Mouse (Mus musculus): Measurements from ENCODE around the gene Tmem221. TPM values are rescaled to one million over a fixed set of nuclear protein-coding genes. Genes with fewer than 3 reads are reported as not detected.
"Not testable (repeated sequence)": the region's sequence is repeated elsewhere in the genome, so short reads cannot be mapped to it uniquely, and the experiment has no call there.

Tmem221 gene
- polyA plus RNA-seq, 1 experiment from 2014 or later: 0.13 TPM

DNA sequence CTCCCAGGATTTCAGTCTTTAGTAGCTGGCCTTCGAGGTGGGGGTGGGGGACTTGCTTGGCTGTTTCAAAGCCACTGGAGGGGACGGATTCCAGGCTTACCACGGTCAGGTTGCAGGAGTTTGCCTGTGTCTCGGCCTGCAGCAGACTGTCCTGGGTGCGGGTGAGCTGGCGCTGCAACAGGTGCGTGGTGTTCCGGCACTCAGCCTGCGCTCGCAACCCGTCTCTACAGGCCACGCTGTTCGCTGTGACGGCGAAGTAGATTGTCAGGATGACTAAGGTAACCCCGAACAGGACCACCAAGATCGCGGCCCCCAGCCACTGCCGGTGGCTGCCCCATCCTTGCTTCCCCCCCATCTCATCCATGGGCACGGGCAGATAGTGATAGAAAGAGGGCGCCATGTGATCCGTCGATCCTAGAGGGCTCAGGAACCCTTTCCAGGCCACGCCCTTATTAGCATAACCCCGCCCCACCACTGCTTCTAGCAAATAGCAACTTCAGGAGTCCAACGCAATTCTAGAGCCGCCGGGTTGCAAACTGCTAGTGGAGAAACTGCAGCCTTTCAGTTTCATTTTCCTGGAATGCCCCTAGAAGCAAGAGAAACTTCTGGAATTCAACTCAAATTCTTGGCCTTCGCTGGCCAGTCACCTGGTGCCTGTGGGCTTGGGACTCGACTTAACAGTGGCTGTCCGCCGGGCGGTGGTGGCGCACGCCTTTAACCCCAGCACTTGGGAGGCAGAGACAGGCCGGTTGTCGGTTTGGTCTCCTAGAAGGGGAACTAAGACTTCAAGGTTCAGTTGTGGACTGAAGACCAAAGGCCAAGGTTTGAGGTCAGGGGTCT lies 21.4 kb downstream of the Tmem221 start, which contains the start of gene Bst2:
Gene Bst2, minus strand, starts transcription at position 429 of the 840 bp plus-strand sequence.
- ATAC-seq (replicated peaks): no peak
- Histone ChIP-seq H3K27ac (no peak within 1 kb of the TSS), H3K9ac (no peak within 1 kb of the TSS), H3K4me2 (peak within 1 kb of the TSS; percentile 46), H3K4me1 (peaks cover 8% of the 10 kb centered on the region), H3K9me3 (no peaks in the 10 kb centered on the region), H3K4me3 (peak within 1 kb of the TSS; percentile 26), H3K36me3 (replicated peaks) (no peaks in the 10 kb centered on the region), H3K27me3 (replicated peaks) (peaks cover 20% of the 10 kb centered on the region)
- 4% methylated on average over 37 of the region's 37 CpGs for WGBS

DNA sequence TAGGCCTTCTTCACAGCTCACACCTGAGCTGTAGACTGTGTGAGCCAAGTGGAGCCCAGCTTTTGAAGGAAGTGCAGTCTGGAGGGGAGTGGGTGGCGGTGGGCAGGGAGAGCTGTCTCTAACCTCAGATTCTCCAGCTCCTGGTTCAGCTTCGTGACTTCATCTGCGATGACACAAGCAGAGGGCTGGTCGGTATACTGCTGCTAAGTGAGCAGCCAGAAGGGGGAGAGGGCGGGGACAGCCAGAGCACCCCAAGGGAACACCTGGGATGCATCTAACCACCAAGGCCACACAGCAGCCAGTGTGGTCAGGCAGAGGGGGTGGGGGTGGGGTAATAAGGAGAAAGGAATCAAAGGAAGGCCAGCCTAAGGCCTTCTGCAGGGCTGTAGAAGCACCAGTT lies 23.0 kb downstream of the Tmem221 start:
- Histone ChIP-seq H3K4me3 (no peak overlapping the region), H3K36me3 (replicated peaks) (no peaks in the 10 kb centered on the region), H3K4me2 (no peak overlapping the region), H3K4me1 (peaks cover 8% of the 10 kb centered on the region), H3K27ac (no peak overlapping the region), H3K9ac (no peak overlapping the region), H3K27me3 (replicated peaks) (peaks cover 20% of the 10 kb centered on the region), H3K9me3 (no peaks in the 10 kb centered on the region)
- no peak for ATAC-seq (replicated peaks)
- WGBS: 73% methylated on average over 5 of the region's 5 CpGs

DNA sequence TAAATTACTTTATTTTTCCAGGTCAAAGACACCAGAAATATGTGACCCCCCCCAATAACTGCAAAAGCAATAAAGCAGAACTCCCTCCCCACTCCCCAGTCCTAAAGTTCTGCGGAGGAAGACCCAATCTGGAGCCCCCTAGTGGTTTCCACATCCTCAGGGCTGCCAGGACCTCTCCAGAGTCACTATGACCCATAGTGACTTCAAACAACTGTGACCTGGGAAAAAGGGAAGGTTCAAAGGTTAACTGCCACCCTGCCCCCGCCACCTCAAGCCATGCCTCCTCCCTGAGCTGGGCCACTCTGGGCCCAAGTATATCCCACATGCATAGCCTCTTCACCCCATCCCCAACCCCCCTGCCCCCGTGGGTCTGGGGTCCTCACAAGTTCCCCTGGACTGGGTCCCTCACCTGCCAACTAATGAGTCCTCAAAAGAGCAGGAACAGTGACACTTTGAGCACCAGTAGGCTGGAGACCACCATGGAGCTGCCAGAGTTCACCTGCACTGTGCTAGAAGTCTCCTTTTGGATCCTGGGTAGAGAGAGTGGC lies 24.3 kb downstream of the Tmem221 start:
- H3K9ac ChIP-seq: no peak overlapping the region
- H3K36me3 ChIP-seq (replicated peaks): no peaks in the 10 kb centered on the region
- 50% methylated on average over 3 of the region's 3 CpGs for WGBS
- H3K27ac ChIP-seq: no peak overlapping the region
- no peak overlapping the region for H3K4me2 ChIP-seq
- H3K4me1 ChIP-seq: peaks cover 8% of the 10 kb centered on the region
- ATAC-seq (replicated peaks): no peak
- no peak overlapping the region for H3K4me3 ChIP-seq
- no peaks in the 10 kb centered on the region for H3K9me3 ChIP-seq
- peaks cover 20% of the 10 kb centered on the region for H3K27me3 ChIP-seq (replicated peaks)

DNA sequence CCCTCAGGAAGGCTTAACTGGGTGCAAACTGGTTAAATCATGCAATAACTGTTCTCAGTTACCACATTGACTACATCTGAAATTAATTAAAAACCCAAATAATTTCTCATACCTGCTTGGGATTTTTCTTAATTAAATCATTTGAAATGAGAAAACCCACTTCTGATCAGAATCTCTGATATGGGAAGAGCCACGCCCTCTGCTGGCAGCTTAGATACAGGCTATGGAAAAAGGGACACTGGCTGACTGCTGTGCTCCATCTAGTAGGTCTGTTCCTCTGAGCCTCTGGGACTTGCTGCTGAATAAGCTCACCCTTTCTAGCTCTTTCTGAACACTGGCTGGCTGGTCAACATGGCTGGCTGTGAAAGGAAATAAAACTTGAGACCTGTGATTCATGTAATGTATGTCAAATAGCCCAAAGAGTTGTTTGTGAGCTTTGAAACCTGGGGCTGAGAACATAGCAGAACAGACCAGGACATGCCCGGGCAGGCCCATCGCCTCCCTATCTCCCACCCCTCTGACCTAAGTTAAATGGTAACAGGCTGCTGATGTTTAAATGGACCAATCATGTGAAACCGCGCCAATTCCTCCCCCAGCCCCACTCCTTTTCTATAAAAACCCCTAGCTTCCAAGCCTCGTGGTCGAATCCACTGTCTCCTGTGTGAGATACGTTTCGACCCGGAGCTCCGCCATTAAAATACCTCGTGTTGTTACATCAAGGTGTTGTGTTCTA lies 27.8 kb downstream of the Tmem221 start:
- not testable (repeated sequence) for H3K4me3 ChIP-seq; H3K9ac ChIP-seq; H3K4me2 ChIP-seq; H3K4me1 ChIP-seq; H3K9me3 ChIP-seq; H3K36me3 ChIP-seq (replicated peaks); ATAC-seq (replicated peaks); H3K27ac ChIP-seq
- peaks cover 15% of the 10 kb centered on the region for H3K27me3 ChIP-seq (replicated peaks)
- WGBS: 69% methylated on average over 6 of the region's 12 CpGs

DNA sequence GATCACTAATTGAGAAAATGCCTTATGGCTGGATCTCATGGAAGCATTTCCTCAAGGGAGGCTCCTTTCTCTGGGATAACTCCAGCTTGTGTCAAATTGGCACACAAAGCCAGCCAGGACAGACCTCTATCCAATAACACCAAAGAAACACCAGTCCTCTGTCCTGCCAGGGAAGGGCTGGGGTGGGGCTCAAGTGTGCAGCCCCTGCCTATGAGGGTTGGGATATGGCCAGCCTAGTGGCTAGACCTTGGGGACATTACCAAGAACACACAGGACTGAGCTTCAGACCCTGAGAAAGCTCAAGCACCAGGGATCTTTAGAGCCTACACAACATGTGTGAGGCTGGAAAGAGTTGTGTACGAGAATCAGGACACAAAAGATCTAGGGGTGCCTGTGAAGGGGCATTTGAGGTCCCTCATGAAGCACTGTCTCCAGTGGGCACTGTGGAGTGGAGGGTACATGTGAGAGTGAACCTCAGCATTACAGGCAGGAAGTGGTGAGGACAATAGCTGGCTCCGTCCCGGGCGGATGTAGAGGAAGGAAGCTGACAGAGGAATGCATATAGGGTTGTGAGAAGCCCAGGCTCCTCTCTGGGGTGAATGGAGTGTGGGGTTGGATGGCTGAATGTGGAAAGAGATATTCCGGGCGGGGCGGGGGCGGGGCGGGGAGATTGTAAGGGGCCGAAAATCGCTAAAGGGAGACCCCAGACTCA lies 30.2 kb downstream of the Tmem221 start:
- no peak for ATAC-seq (replicated peaks)
- H3K27ac ChIP-seq: peak overlapping the region; percentile 62
- WGBS: 81% methylated on average over 11 of the region's 11 CpGs

DNA sequence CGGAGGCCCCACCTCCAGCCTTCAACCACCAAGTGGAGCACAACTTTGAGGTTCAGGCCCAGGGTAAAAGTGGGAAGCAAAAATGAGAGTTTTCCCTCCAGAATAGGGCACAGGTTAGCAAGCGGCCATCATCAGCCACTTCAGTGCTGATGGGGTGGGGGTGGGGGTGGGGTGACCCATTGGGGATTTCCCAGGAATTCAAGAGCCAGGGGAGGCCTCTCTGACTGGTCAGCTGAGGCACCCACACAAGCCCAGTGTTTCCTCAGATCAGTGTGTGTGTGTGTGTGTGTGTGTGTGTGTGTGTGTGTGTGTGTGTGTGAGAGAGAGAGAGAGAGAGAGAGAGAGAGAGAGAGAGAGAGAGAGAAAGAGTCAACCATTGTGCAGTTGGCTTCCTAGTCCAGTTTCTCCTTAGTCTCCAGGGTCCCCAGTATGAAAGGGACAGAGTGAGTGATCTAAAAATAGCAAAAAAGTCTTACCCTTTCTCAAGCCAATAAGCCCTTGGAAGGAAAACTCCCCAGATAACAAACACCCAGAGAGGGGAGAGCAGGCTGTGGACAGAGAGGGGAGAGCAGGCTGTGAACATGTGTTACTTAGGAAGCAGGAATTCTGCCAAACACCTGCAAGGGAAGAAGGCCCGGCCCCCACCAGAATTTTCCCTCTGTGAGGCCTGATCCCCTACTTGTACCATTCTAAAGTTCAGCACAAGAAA lies 31.4 kb downstream of the Tmem221 start:
- H3K27ac ChIP-seq: no peak overlapping the region
- 50% methylated on average over 3 of the region's 3 CpGs for WGBS
- peaks cover 3% of the 10 kb centered on the region; the same call in 1 of the 2 replicates for H3K4me1 ChIP-seq
- no peaks in the 10 kb centered on the region for H3K9me3 ChIP-seq
- no peaks in the 10 kb centered on the region for H3K36me3 ChIP-seq (replicated peaks)
- no peak overlapping the region for H3K9ac ChIP-seq
- ATAC-seq (replicated peaks): no peak
- peaks cover 36% of the 10 kb centered on the region for H3K27me3 ChIP-seq (replicated peaks)
- H3K4me2 ChIP-seq: no peak overlapping the region
- no peak overlapping the region for H3K4me3 ChIP-seq

More for the DNA sequence above, 30.2 kb downstream of the Tmem221 start:
- Histone ChIP-seq H3K4me1 (peaks cover 3% of the 10 kb centered on the region; the same call in 1 of the 2 replicates), H3K27me3 (replicated peaks) (peaks cover 34% of the 10 kb centered on the region), H3K36me3 (replicated peaks) (no peaks in the 10 kb centered on the region), H3K4me3 (no peak overlapping the region), H3K4me2 (no peak overlapping the region), H3K9me3 (no peaks in the 10 kb centered on the region), H3K9ac (no peak overlapping the region)

DNA sequence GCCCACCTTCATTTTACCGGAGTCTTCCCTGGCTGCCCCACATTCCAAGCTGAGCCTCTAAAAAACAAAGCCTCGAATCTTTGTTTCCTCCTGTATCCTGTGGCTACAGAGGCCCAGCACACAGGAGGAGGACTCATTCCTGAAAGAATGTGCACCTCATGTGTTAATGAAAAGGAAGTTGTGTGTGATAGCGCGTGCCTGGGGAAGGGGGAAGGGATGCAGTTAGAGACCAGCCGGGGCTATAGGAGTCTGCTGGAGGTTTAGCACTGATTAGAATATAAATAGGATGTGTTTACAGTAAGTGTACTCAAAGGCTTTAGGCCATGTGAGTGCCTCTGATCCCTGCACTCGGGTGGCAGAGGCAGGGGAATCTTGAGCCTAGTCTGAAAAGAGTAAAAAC lies 32.4 kb downstream of the Tmem221 start:
- H3K27ac ChIP-seq: no peak overlapping the region
- WGBS: 9% methylated on average over 6 of the region's 6 CpGs
- peaks cover 36% of the 10 kb centered on the region for H3K27me3 ChIP-seq (replicated peaks)
- H3K4me1 ChIP-seq: peaks cover 8% of the 10 kb centered on the region; the same call in 1 of the 2 replicates
- no peaks in the 10 kb centered on the region for H3K36me3 ChIP-seq (replicated peaks)
- no peak overlapping the region for H3K4me2 ChIP-seq
- H3K9ac ChIP-seq: no peak overlapping the region
- no peaks in the 10 kb centered on the region for H3K9me3 ChIP-seq
- ATAC-seq (replicated peaks): no peak
- no peak overlapping the region for H3K4me3 ChIP-seq

DNA sequence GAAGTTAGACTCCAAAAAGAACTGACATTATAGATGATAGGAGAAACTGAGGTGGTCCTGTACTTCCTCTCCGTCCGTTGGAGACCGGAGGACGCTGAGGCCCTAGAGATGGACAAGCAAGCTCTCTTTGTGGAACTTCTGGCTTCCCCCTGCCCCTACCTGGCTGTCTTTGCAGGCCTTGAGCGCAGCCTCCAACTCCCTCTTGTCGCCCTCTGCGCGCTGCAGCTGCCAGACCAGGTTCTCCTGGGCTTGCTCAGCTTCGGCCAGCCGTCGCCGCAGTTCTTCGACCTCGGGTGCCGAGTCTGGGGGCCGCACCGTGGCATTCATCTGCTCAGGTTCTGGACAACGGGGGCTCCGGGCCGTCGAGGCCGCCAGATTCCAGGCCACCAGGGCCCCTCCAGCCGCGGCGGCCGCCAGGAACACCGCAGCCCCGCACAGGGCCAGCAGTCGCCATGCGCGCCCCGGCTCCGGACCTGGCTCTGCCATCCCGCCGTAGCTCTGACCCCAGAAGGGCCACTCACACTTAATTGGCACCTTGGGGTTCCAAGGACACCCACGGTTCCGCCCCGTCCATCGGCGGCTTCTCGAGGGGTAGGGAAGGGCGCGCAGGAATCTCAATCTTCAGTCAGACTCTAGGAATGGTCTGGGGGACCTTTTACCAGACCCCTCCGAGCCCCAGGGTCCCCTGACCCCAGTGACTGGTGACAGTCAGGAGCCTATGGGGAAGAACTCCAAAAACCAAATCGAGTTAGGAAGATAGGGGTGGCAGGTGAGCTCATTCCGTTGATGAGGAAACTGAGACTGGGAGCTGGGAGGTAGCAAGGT lies 33.2 kb downstream of the Tmem221 start, which contains the start of gene Ccdc194:
Gene Ccdc194, minus strand, starts transcription at position 486 of the 825 bp plus-strand sequence.
- 0 out of 2 replicates have a peak within 1 kb of the TSS, but pooled peaks have one; percentile 6 for H3K4me3 ChIP-seq

DNA sequence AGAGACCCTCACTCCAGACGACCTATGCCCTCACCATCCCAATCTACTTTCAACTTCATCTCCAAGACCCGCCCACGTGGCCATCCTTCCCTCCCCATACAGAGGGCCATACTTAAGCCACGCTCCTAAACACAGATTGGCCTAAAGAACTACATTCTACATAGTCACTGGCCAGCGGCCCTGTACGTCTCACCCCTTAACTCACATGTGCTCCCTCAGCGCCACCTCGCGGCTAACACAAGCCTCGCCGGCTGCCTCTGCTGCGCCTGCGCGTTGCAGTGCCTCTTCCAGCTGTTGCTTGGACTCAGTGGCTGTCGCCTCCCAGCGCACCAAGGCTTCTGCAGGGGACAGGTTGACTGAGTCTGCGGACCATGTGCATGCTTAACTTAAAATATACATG lies 37.0 kb downstream of the Tmem221 start:
- 5% methylated on average over 17 of the region's 17 CpGs for WGBS
- Histone ChIP-seq H3K4me3 (no peak overlapping the region), H3K27ac (no peak overlapping the region), H3K4me2 (peak overlapping the region; percentile 32), H3K36me3 (replicated peaks) (no peaks in the 10 kb centered on the region), H3K9me3 (no peaks in the 10 kb centered on the region), H3K9ac (no peak overlapping the region), H3K27me3 (replicated peaks) (peaks cover 27% of the 10 kb centered on the region), H3K4me1 (peaks cover 8% of the 10 kb centered on the region; the same call in 1 of the 2 replicates)
- peak; percentile 81 for ATAC-seq (replicated peaks)

More for the DNA sequence above, 33.2 kb downstream of the Tmem221 start, which contains the start of gene Ccdc194:
- Histone ChIP-seq H3K9ac (no peak within 1 kb of the TSS), H3K36me3 (replicated peaks) (no peaks in the 10 kb centered on the region), H3K27ac (no peak within 1 kb of the TSS), H3K9me3 (no peaks in the 10 kb centered on the region), H3K4me2 (peak within 1 kb of the TSS; percentile 13; the same call in 1 of the 2 replicates), H3K27me3 (replicated peaks) (peaks cover 36% of the 10 kb centered on the region), H3K4me1 (peaks cover 8% of the 10 kb centered on the region; the same call in 1 of the 2 replicates)
- no peak for ATAC-seq (replicated peaks)
- 7% methylated on average over 46 of the region's 46 CpGs for WGBS

DNA sequence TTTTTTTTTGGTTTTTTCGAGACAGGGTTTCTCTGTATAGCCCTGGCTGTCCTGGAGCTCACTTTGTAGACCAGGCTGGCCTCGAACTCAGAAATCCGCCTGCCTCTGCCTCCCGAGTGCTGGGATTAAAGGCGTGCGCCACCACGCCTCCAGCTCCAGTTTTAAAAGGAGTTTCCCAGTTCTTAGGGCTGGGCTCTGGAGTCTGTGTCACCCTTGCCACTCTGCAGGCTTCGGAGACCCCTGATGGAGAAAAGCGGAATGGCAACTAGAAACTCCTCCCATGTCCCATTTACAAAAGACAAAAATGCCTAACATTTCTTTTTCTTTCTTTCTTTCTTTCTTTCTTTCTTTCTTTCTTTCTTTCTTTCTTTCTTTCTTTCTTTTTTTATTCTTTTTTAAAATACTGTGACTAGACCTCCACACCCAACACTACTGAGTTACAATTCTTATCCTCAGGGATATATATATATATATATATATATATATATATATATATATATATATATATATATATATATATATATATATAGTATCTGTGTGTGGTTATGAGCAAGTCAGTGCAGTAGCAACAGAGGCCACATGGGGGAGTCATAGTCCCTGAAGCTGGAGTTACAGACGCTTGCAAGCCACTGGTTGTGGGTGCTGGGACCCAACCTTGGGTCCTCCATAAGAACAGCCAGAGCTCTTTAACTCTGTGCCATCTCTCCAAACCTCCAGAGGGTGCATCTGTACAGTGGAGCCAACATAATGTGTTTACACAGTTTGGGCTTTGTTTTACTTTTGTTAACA lies 39.4 kb downstream of the Tmem221 start:
- not testable (repeated sequence) for H3K36me3 ChIP-seq (replicated peaks); ATAC-seq (replicated peaks); H3K27me3 ChIP-seq (replicated peaks); H3K4me1 ChIP-seq; H3K4me2 ChIP-seq; H3K9ac ChIP-seq; H3K4me3 ChIP-seq; H3K9me3 ChIP-seq; H3K27ac ChIP-seq
- WGBS: 43% methylated on average over 10 of the region's 10 CpGs

All from midbrain, embryonic 15.5 days (tissue).